Mouse (Mus musculus) layer of hippocampus, adult 11-12 months (tissue): Measurements from ENCODE around the gene Irf7.
A peak's percentile ranks its signal among the peaks of the same experiment; 100 is the strongest.

Experiments used
- DNase-seq: peaks from one replicate; pipeline ENCODE4 v3.0.0; 2022; ENCODE audit warnings: low spot score

Gene Irf7

DNA sequence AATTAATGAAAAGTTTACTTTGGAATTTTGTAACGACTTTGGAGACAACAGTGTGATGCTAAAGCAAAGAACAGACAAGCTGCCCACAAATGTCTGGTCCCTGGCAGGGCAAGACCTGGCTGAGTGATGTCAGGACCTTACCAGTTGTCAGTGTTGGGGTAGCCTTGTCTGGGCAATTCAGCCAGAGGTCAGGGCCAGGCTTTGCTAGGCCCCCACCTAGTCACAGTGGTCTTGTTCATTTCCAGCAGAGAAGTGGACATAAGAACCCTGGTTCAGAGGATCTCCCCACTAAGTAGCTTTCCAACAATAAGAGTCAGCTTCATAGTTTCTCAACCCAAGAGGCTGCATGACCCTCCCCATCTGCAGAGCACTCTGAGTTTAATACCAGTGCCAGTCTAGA lies 45.9 kb downstream of the Irf7 start:
- no peak for DNase-seq

DNA sequence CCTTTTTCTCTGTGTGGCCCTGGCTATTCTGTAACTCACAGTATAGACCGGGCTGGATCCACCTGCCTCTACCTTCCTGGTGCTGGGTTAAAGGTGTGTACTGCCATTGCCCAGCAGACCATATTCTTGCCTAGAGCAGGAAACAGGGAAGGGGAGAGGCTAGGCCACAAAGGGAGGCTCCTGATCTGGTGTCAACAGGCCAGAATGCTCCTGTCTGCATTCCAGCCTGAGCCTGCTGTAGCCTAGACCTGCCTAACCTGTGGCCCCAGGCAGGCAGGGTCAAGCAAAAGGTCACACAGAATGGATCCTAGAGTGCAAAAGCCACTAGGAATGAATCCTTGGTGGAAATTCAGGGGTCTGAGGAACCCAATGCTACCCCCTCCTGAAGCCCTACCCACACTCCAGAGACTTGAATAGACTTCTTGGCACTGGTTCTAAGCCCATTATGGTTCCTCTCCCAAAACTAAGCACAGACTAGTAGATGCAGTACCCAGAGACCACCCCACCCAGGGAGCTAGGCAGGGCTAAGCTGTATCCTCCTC lies 46.7 kb downstream of the Irf7 start:
- DNase-seq: no peak

DNA sequence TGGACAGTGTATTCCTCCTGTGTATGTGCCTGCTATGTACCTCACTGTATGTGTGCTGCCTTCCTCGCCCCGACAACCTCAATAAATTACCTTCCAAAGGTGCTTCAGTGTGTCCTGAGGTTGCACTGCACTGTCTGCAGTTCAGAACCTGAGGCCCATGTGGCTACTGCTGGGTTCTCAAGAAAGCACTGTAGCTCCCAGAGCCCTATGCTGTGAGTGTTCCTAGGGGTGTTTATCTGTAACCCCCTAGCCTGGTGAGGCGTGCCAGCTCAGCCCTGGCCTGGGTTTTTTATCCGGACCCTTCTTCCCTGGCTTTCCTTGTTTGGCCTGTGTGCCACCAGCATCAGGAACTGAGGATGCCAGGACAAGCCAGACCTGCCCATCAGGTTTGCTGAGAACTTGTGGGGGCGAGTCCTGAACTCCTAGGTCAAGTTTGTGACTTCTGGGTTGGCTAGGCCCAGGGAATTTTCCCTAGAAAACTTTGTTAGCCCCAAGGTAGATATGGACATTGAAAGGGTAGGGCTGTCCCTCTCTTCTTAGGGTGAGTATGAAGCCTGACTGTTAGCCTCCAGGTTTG lies 47.6 kb downstream of the Irf7 start:
- no peak for DNase-seq

DNA sequence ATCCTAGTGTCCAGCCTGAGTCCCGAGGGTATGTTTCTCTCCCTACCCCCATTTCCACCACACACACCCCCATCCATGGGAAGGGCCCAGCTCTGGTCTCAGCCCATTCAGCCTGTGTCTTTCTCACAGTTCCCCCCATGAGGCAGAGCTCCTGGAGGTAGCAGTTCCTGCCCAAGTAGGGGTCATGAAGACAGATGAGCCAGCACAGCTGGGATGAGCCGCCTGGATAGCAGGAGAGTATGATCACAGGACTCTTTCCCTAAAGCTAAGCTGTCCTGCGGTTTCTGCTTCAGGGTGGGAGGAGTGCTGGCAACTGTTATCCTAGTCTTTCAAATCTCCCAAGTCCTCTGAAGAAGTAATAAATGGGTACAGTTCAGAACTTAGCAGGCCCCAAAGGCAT lies 48.1 kb downstream of the Irf7 start:
- DNase-seq: no peak

DNA sequence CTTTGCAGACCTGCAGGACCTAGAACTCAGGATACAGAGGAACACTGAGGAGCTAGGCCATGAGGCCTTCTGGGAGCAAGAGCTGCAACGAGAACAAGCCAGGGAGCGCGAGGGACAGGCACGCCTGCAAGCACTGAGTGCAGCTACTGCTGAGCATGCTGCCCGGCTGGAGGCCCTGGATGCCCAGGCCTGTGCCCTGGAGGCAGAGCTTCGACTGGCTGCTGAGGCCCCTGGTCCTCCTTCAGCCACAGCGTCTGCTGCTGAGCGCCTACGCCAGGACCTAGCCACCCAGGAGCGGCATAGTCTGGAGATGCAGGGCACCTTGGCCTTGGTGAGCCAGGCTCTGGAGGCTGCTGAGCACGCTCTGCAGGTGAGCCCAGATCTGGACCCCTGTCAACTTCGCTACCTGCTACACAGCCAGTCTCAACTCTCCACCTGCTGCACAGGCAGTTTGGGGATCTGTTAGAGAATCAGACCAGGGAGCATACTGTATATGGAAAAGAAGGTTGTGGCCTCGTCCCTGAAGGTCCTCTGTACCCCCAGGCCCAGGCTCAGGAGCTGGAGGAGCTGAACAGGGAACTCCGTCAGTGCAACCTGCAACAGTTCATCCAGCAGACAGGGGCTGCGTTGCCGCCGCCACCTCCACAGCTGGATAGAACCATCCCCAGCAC lies 48.8 kb downstream of the Irf7 start:
- DNase-seq: no peak

DNA sequence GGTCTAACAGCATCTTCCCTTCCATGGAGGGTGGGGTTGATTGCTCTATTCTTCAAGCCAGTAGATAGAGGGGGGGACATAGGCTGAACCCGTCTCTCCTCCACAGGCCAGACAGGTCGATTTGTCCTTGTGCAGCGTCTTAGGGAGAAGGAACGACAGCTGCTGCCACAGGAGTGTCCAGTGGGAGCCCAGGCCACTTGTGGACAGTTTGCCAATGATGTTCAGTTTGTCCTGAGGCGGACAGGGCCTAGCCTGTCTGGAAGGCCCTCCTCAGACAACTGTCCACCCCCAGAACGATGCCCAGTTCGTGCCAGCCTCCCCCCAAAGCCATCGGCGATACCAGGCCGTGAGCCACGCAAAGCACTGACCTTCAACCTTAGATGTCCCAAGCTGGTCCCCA lies 49.4 kb downstream of the Irf7 start:
- DNase-seq: no peak

DNA sequence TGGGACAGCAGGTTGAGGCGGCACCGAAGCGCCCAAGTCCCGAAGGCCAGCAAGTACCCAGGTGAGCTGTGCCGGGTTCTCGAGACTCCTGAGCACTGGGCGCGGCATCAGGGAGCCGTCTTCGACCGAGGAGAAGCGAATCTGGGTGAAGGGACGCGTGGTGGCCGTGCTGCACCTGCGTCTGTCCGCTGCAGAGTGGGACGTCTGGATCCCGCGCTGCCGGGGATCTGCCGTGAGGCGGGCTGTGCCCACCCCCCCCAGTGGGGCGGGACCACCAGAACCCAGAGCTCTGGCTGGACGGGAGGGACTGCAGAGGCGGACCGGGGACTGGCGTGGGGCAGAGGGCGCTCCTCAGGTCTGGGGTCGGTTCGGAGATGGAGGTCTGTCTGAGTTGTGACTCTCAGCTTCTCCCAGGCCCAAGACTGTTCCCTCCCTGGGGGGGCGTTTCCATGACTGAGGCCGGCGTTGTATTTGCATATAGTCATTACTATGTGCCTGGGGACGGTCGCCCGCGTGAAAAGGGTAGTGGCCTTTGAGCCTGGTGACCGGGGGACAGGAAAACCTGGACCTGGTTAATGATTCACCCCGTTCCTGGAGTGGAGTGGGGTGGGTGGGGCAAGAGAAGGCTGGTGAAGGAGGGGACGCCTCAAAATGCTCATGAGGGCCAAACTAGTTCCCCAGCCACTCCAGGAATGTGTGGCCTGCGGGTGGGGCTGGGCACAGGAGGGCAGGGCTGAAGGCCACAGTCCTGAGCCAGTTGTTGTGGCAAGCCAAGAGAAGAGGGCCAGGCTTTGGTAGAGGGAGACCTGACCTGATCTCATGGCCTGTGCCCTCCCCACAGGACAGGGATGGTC lies 50.2 kb downstream of the Irf7 start:
- DNase-seq: no peak

DNA sequence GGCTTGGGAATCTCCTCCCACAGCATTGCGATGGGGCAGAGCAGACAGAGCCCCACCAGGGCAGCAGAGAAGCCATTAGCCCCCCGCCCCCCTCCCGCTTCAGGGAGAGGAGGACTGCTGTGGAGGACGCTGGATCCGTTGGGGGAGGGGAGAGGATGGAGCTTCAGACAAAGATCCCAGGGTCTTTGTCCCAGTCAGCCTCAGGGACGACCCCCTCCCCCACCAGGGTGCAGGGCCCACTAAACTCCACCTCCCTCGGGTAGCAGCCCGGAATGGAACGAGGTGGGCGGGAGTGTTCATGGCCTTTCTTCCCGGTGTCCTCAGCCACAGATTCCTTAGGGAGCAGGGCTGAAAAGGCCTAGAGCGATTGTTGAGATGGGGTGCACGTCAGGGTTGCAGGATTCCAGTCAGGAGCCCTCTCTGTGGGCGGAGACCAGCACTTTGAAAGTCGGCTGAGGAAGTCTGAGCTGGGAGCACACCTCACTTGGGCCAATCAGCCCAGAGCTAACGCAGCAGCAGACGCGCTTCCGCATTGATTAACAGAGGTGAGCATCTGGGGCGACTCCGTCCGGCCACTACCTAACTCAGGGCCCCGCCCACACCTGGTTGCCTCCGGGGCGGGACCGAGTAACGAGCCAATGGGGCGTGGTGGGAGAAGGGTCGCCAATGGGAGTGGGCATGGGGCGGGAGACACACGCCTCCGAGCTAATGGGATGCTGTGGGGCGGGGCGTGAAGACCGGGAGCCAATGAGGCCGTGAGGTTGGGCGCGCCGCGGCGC lies 51.0 kb downstream of the Irf7 start, which contains the start of gene Rassf7:
Gene Rassf7 (plus strand): TSS at position 760 of the 779 bp plus-strand sequence.
- peak; percentile 83 for DNase-seq

DNA sequence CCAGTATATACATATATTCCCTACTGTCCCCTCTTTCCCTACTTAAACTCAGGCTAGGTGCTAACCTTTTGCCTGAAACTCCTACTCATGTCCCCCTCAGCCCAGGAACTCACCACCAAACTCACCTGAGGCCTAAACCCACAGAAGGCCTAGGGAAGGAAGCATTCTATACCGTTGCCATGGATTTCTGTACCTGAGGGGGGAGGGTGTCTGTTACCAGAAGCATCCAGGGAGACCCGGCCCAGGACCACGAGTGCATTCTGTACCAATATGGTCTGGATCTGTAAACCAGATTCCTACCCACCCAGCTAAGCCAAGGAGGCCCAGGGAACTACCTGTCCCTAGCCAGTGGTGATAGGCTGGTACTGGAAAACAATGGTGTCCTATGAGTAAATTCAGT lies 52.0 kb downstream of the Irf7 start:
- no peak for DNase-seq

DNA sequence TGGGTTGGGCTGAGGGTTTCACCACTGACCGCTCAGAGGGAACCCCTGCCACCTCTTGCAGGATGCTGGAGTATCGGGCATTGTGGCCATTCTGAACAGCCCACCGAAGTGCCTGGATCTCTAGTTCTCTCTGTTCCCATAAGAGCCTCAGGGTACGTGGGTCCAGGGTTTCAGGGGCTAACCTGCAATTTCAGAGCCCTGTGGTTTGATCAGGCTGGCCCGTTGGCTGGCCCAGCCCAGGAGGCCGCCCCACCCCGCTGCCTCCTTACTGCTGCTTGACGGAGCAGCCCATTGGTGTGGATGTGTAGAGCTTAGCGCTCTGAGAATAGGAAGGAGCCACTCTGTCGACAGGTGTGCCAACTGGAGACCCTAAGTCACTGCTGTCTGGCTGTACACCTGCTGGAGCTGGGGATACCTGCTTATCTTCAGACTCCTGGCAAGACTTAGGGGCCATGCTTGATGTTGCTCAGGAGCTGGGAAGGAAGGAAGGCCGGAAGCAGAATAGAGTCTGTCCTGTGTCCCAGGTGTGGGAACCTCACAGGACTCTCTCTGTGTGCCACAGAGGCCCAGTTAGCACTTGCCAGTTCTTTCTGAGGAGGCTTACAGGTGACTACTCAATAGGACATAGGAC lies 52.6 kb downstream of the Irf7 start, which contains the start of gene Lmntd2:
Gene Lmntd2 (minus strand): TSS at position 476 of the 631 bp plus-strand sequence.
- DNase-seq: no peak

DNA sequence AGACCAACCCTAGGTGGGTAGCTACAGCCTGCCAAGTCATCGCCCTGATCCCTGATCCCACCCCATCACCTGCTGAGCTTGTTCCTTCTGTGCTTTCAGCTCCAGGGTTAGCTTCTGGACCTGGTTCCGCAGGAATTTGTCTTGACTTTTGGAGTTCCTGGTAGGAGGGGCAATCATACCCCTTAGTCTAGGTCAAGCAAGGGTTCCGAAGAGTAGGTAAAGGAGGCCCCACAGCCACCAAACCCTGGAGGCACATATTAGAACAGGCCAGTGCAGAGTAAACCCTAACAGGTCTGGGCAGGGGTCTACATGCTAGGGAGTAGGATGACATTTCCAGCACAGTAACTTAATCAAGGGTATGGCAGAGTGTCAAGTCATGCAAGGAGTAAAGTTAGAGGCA lies 53.1 kb downstream of the Irf7 start:
- DNase-seq: no peak
